Mouse (Mus musculus): ENCODE measurements at regions not wholly inside any gene's neighbourhood (a gene's known extent, or its start where the extent isn't known, plus 50 kb on each side); places are given as distances from the start of the nearest gene placed in this dataset.
A peak's percentile ranks its signal among the peaks of the same experiment; 100 is the strongest.

DNA sequence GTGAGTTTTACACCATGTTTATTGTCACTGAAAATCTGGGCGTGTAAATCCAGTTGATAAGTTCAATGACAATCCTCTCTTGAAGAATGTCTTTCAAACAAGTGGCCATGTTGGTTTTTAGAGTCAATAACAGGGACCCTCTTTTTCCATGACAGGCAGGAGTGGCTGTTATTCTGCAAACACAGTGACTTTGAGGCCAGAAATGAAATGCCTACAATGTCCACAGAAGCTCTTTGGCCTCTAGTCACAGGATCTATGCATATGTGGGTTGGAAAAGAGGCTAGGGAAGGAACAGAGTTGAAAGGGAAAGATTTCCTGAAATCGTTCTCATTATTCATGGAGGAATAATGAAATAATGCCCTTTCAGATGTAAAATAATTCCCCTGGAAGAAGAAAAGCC lies 101.9 kb upstream of the Hs3st1 start:
- Histone ChIP-seq H3K9me3 (ENCODE audit: control insufficient read depth, low read length) (no peaks in the 10 kb centered on the region), H3K4me2 (ENCODE audit: low read depth, low read length) (no peak overlapping the region), H3K4me3 (ENCODE audit: low read depth, low read length) (no peak overlapping the region), H3K36me3 (ENCODE audit: control insufficient read depth, insufficient read depth, low read length) (no peaks in the 10 kb centered on the region), H3K9ac (replicated peaks; ENCODE audit: low read depth, low read length) (no peak overlapping the region), H3K27ac (ENCODE audit: low read depth, low read length) (no peak overlapping the region), H3K27me3 (ENCODE audit: control insufficient read depth, insufficient read depth, low read length) (no peaks in the 10 kb centered on the region), H3K4me1 (ENCODE audit: control insufficient read depth, insufficient read depth, low read length) (no peaks in the 10 kb centered on the region)
- ATAC-seq (ENCODE audit: low read depth) = no peak
- WGBS = 42% methylated on average over 2 of the region's 2 CpGs

DNA sequence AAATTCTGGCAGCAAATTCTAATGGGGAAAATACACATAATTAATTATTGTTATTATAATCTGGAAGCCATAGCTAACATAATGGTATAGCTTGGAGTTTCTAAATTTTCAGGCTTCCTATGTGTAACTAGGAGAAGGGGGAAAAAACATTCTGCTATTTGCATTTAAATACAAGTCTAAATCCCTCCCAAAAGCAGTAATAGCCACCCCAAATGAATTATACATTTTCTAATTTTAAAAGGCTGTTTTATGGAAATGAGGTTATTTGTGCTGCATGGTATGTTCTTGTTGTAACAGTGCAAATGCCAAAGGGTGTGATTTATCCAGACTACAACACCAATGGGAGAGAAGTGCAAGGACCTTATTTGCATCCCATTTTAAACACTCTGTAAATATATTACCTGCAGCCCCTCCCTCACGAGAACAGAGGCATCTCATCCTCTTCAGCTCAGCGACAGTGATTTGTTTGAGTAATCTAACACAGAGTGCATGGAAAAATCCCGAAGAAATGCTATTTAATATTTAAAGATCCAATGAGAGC lies 101.4 kb upstream of the Hs3st1 start:
- peak; percentile 75; the same call in 1 of the 2 replicates for ATAC-seq (ENCODE audit: low read depth)
- WGBS = 34% methylated on average over 3 of the region's 3 CpGs

GRCm38 (mm10) chr5:39855685-39856615 lies 100.7 kb upstream of the Hs3st1 start:
- Histone ChIP-seq H3K9me3 (ENCODE audit: control insufficient read depth, low read length) (no peaks in the 10 kb centered on the region), H3K4me1 (ENCODE audit: control insufficient read depth, insufficient read depth, low read length) (no peaks in the 10 kb centered on the region), H3K4me3 (ENCODE audit: low read depth, low read length) (no peak overlapping the region), H3K27me3 (ENCODE audit: control insufficient read depth, insufficient read depth, low read length) (no peaks in the 10 kb centered on the region), H3K36me3 (ENCODE audit: control insufficient read depth, insufficient read depth, low read length) (no peaks in the 10 kb centered on the region), H3K4me2 (ENCODE audit: low read depth, low read length) (no peak overlapping the region), H3K9ac (replicated peaks; ENCODE audit: low read depth, low read length) (no peak overlapping the region), H3K27ac (ENCODE audit: low read depth, low read length) (no peak overlapping the region)
- no peak for ATAC-seq (ENCODE audit: low read depth)
- WGBS = 54% methylated on average over 7 of the region's 7 CpGs

More for the DNA sequence above, 101.4 kb upstream of the Hs3st1 start:
- Histone ChIP-seq H3K9me3 (ENCODE audit: control insufficient read depth, low read length) (no peaks in the 10 kb centered on the region), H3K27ac (ENCODE audit: low read depth, low read length) (no peak overlapping the region), H3K4me3 (ENCODE audit: low read depth, low read length) (no peak overlapping the region), H3K36me3 (ENCODE audit: control insufficient read depth, insufficient read depth, low read length) (no peaks in the 10 kb centered on the region), H3K9ac (replicated peaks; ENCODE audit: low read depth, low read length) (no peak overlapping the region), H3K27me3 (ENCODE audit: control insufficient read depth, insufficient read depth, low read length) (no peaks in the 10 kb centered on the region), H3K4me1 (ENCODE audit: control insufficient read depth, insufficient read depth, low read length) (no peaks in the 10 kb centered on the region), H3K4me2 (ENCODE audit: low read depth, low read length) (no peak overlapping the region)

DNA sequence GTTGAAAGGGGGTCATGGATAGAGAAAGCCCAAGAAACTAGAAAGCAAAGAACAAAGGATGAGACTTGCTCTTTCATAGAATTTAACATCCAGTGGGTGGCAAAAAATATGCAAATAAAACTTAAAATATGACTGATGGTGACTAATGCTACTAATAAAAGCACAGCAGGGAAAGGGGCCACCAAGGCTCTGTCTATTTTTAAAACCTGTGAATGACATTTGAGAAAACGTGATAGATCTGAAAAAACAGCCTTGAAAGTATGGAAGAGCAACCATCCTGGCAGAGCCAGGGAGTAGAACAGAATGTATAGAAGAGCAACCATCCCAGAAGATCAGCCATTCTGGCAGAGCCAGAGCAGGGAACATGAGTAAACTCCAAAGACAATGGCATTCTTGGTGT lies 91.9 kb upstream of the Hs3st1 start:
- ATAC-seq (ENCODE audit: low read depth) = no peak
- Histone ChIP-seq H3K4me2 (ENCODE audit: low read depth, low read length) (no peak overlapping the region), H3K9me3 (ENCODE audit: control insufficient read depth, low read length) (no peaks in the 10 kb centered on the region), H3K9ac (replicated peaks; ENCODE audit: low read depth, low read length) (no peak overlapping the region), H3K36me3 (ENCODE audit: control insufficient read depth, insufficient read depth, low read length) (no peaks in the 10 kb centered on the region), H3K27ac (ENCODE audit: low read depth, low read length) (no peak overlapping the region), H3K27me3 (ENCODE audit: control insufficient read depth, insufficient read depth, low read length) (no peaks in the 10 kb centered on the region), H3K4me1 (ENCODE audit: control insufficient read depth, insufficient read depth, low read length) (no peaks in the 10 kb centered on the region), H3K4me3 (ENCODE audit: low read depth, low read length) (no peak overlapping the region)
- WGBS = 52% methylated on average over 1 of the region's 1 CpGs

- 69% methylated on average over 3 of the region's 3 CpGs for WGBS
- Histone ChIP-seq H3K9me3 (ENCODE audit: control insufficient read depth, low read length) (no peaks in the 10 kb centered on the region), H3K4me1 (ENCODE audit: control insufficient read depth, insufficient read depth, low read length) (no peaks in the 10 kb centered on the region), H3K27me3 (ENCODE audit: control insufficient read depth, insufficient read depth, low read length) (no peaks in the 10 kb centered on the region), H3K4me2 (ENCODE audit: low read depth, low read length) (no peak overlapping the region), H3K9ac (replicated peaks; ENCODE audit: low read depth, low read length) (no peak overlapping the region), H3K36me3 (ENCODE audit: control insufficient read depth, insufficient read depth, low read length) (no peaks in the 10 kb centered on the region), H3K4me3 (ENCODE audit: low read depth, low read length) (no peak overlapping the region), H3K27ac (ENCODE audit: low read depth, low read length) (no peak overlapping the region)
- no peak for ATAC-seq (ENCODE audit: low read depth)
These were observed 85.9 kb upstream of the Hs3st1 start for GRCm38 (mm10) chr5:39841186-39841585.

DNA sequence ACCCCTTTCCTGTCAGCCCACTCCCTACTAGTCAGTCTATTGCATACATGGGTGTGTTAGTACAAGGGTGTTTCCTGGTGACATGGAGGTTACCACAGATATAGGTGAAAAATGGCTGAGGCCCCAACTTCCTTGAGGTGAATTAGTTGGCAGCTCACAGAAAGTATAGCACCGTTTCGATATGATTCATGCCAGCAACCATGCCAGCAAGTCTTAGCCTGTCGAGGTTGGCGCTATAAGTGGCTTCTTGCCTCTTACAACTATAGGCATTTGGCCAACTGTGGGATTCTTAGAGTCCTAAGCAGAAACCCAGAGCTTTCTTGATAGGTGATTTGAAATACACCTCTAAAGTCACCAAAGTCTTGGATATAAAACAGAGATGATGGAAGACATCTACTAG lies 85.3 kb upstream of the Hs3st1 start:
- Histone ChIP-seq H3K9ac (replicated peaks; ENCODE audit: low read depth, low read length) (no peak overlapping the region), H3K27ac (ENCODE audit: low read depth, low read length) (no peak overlapping the region), H3K4me1 (ENCODE audit: control insufficient read depth, insufficient read depth, low read length) (no peaks in the 10 kb centered on the region), H3K9me3 (ENCODE audit: control insufficient read depth, low read length) (no peaks in the 10 kb centered on the region), H3K4me3 (ENCODE audit: low read depth, low read length) (no peak overlapping the region), H3K36me3 (ENCODE audit: control insufficient read depth, insufficient read depth, low read length) (no peaks in the 10 kb centered on the region), H3K27me3 (ENCODE audit: control insufficient read depth, insufficient read depth, low read length) (no peaks in the 10 kb centered on the region), H3K4me2 (ENCODE audit: low read depth, low read length) (no peak overlapping the region)
- no peak for ATAC-seq (ENCODE audit: low read depth)
- 97% methylated on average over 4 of the region's 4 CpGs for WGBS

GRCm38 (mm10) chr5:39832565-39832964 lies 77.3 kb upstream of the Hs3st1 start:
- Histone ChIP-seq H3K9ac (replicated peaks; ENCODE audit: low read depth, low read length) (no peak overlapping the region), H3K4me1 (ENCODE audit: control insufficient read depth, insufficient read depth, low read length) (no peaks in the 10 kb centered on the region), H3K27ac (ENCODE audit: low read depth, low read length) (no peak overlapping the region), H3K9me3 (ENCODE audit: control insufficient read depth, low read length) (no peaks in the 10 kb centered on the region), H3K4me2 (ENCODE audit: low read depth, low read length) (no peak overlapping the region), H3K27me3 (ENCODE audit: control insufficient read depth, insufficient read depth, low read length) (no peaks in the 10 kb centered on the region), H3K4me3 (ENCODE audit: low read depth, low read length) (no peak overlapping the region), H3K36me3 (ENCODE audit: control insufficient read depth, insufficient read depth, low read length) (no peaks in the 10 kb centered on the region)
- WGBS = 90% methylated on average over 4 of the region's 4 CpGs
- ATAC-seq (ENCODE audit: low read depth) = no peak

DNA sequence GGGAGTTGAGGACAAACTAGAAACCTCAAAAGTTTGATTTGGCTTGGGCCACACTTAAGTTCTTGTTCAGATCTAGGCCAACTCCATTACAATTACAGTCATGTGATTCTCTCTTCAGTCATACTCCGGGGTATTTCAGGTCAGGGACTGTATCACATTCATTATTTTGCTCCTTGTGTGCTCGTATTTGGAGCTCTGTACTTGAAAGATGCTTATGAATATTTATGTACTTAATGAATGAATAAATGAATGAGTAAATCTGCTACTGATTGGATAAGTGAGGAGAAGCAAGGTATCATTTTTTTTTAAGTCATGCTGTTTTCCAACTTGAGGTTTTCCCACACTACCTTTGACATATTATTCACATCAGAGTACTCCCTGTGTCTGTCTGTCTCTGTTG lies 69.4 kb upstream of the Hs3st1 start:
- Histone ChIP-seq H3K27ac (ENCODE audit: low read depth, low read length) (no peak overlapping the region), H3K27me3 (ENCODE audit: control insufficient read depth, insufficient read depth, low read length) (no peaks in the 10 kb centered on the region), H3K4me2 (ENCODE audit: low read depth, low read length) (no peak overlapping the region), H3K9me3 (ENCODE audit: control insufficient read depth, low read length) (no peaks in the 10 kb centered on the region), H3K4me3 (ENCODE audit: low read depth, low read length) (no peak overlapping the region), H3K9ac (replicated peaks; ENCODE audit: low read depth, low read length) (no peak overlapping the region), H3K4me1 (ENCODE audit: control insufficient read depth, insufficient read depth, low read length) (no peaks in the 10 kb centered on the region), H3K36me3 (ENCODE audit: control insufficient read depth, insufficient read depth, low read length) (no peaks in the 10 kb centered on the region)
- WGBS = 70% methylated on average over 2 of the region's 2 CpGs
- ATAC-seq (ENCODE audit: low read depth) = no peak

GRCm38 (mm10) chr5:39806643-39807042 lies 51.4 kb upstream of the Hs3st1 start:
- no peak for ATAC-seq (ENCODE audit: low read depth)
- no peak overlapping the region for H3K27ac ChIP-seq (ENCODE audit: low read depth, low read length)
- H3K4me1 ChIP-seq (ENCODE audit: control insufficient read depth, insufficient read depth, low read length) = no peaks in the 10 kb centered on the region
- no peaks in the 10 kb centered on the region for H3K27me3 ChIP-seq (ENCODE audit: control insufficient read depth, insufficient read depth, low read length)
- WGBS = 80% methylated on average over 4 of the region's 4 CpGs
- H3K4me2 ChIP-seq (ENCODE audit: low read depth, low read length) = no peak overlapping the region
- H3K9me3 ChIP-seq (ENCODE audit: control insufficient read depth, low read length) = no peaks in the 10 kb centered on the region
- no peak overlapping the region for H3K4me3 ChIP-seq (ENCODE audit: low read depth, low read length)
- H3K9ac ChIP-seq (replicated peaks; ENCODE audit: low read depth, low read length) = no peak overlapping the region
- no peaks in the 10 kb centered on the region for H3K36me3 ChIP-seq (ENCODE audit: control insufficient read depth, insufficient read depth, low read length)
